In genomic region chr2:31962501-31963224, GRCm38 (mm10) we compare ENCODE assay signal across 8 mouse cellular contexts. TPM values are rescaled to one million over a fixed set of nuclear protein-coding genes. Genes with fewer than 3 reads are reported as not detected.
DNase-seq lines count a peak whose midpoint lies in the region; ATAC-seq and TF ChIP-seq lines count a peak whose summit lies in the region.

No protein-coding gene starts in this region.

- H3K4me3 ChIP-seq in heart, embryonic 16.5 days (ENCODE audit: low read length), result no peak overlapping the region
- 0 out of 2 replicates have a peak overlapping the region, but pooled peaks have one; percentile 13 for H3K4me3 ChIP-seq in forebrain, embryonic 10.5 days
- H3K4me3 ChIP-seq in kidney, adult 2 months (ENCODE audit: insufficient read depth, low read depth, low read length), result peak overlapping the region; percentile 37
- H3K4me3 ChIP-seq in neural tube, embryonic 12.5 days, result no peak overlapping the region

- no peak; the same call in 1 of the 2 replicates for TF ChIP-seq CTCF in kidney, adult 2 months (conservative IDR thresholded peaks at IDR 0.05; ENCODE audit: insufficient read depth, insufficient read length, low read depth, low read length)

- H3K4me2 ChIP-seq in heart, embryonic 16.5 days (ENCODE audit: low read depth, low read length), result no peak overlapping the region
- H3K4me2 ChIP-seq in neural tube, embryonic 12.5 days (replicated peaks), result peak overlapping the region; percentile 24; the same call in 1 of the 2 replicates

- peak overlapping the region; percentile 4; the same call in 1 of the 2 replicates for H3K27ac ChIP-seq in heart, embryonic 16.5 days (ENCODE audit: low read length)
- H3K27ac ChIP-seq in forebrain, embryonic 10.5 days, result peak overlapping the region; percentile 80
- peak overlapping the region; percentile 94 for H3K27ac ChIP-seq in kidney, adult 2 months (ENCODE audit: insufficient read depth, low read depth, low read length)
- peak overlapping the region; percentile 62 for H3K27ac ChIP-seq in neural tube, embryonic 12.5 days

- no peaks in the 10 kb centered on the region for H3K27me3 ChIP-seq in heart, embryonic 16.5 days (ENCODE audit: control insufficient read depth, insufficient read depth, low read length)
- no peaks in the 10 kb centered on the region for H3K27me3 ChIP-seq in forebrain, embryonic 10.5 days (ENCODE audit: poor library complexity, severe bottlenecking)
- H3K27me3 ChIP-seq in kidney, adult 2 months (replicated peaks; ENCODE audit: control insufficient read depth, insufficient read depth, low read length), result no peaks in the 10 kb centered on the region
- H3K27me3 ChIP-seq in neural tube, embryonic 12.5 days (replicated peaks), result no peaks in the 10 kb centered on the region

- ATAC-seq in heart, embryonic 16.5 days (replicated peaks; ENCODE audit: extremely low read depth, insufficient read depth, low FRiP score), result peak; percentile 34; the same call in 1 of the 2 replicates
- peak; percentile 93 for ATAC-seq in neural tube, embryonic 12.5 days (ENCODE audit: low FRiP score, low read depth)

- H3K9me3 ChIP-seq in heart, embryonic 16.5 days (replicated peaks; ENCODE audit: control insufficient read depth, low read length), result no peaks in the 10 kb centered on the region
- no peaks in the 10 kb centered on the region for H3K9me3 ChIP-seq in forebrain, embryonic 10.5 days
- H3K9me3 ChIP-seq in neural tube, embryonic 12.5 days, result no peaks in the 10 kb centered on the region

- no peaks in the 10 kb centered on the region for H3K36me3 ChIP-seq in heart, embryonic 16.5 days (ENCODE audit: control insufficient read depth, insufficient read depth)
- H3K36me3 ChIP-seq in forebrain, embryonic 10.5 days (replicated peaks), result peaks cover 91% of the 10 kb centered on the region
- no peaks in the 10 kb centered on the region for H3K36me3 ChIP-seq in kidney, adult 2 months (ENCODE audit: control insufficient read depth, insufficient read depth, low read length)
- H3K36me3 ChIP-seq in neural tube, embryonic 12.5 days, result peaks cover 4% of the 10 kb centered on the region; the same call in 1 of the 2 replicates

- H3K4me1 ChIP-seq in heart, embryonic 16.5 days (ENCODE audit: control insufficient read depth, insufficient read depth, low read length), result peaks cover 3% of the 10 kb centered on the region; the same call in 1 of the 2 replicates
- peaks cover 23% of the 10 kb centered on the region for H3K4me1 ChIP-seq in forebrain, embryonic 10.5 days
- peaks cover 39% of the 10 kb centered on the region for H3K4me1 ChIP-seq in kidney, adult 2 months (ENCODE audit: control insufficient read depth, insufficient read depth, low read length)
- H3K4me1 ChIP-seq in neural tube, embryonic 12.5 days, result peaks cover 22% of the 10 kb centered on the region

- intact Hi-C loops in heart, postnatal 25 days (cut with DNase I), result no loop called here
- intact Hi-C loops in left cerebral cortex, postnatal 36 days (cut with DNase I), result no loop called here

- H3K9ac ChIP-seq in heart, embryonic 16.5 days (ENCODE audit: low read length), result peak overlapping the region; percentile 1; the same call in 1 of the 2 replicates
- 0 out of 2 replicates have a peak overlapping the region, but pooled peaks have one; percentile 21 for H3K9ac ChIP-seq in neural tube, embryonic 12.5 days

- TF ChIP-seq POLR2A in kidney, adult 2 months (IDR thresholded peaks at IDR 0.05; ENCODE audit: low read depth, low read length), result no peak

- DNase-seq in heart, postnatal 25 days (ENCODE audit: low spot score), result no peak
- DNase-seq in forebrain, embryonic 10.5 days (ENCODE audit: extremely low spot score, low spot score), result no peak
- DNase-seq in kidney, adult 2 months, result peak; percentile 75
- DNase-seq in left cerebral cortex, postnatal 36 days (ENCODE audit: low spot score in 2 of 2), result peak; percentile 29 to 39
- no peak for DNase-seq in embryo, embryonic 10 days (ENCODE audit: low spot score)
- no peak for DNase-seq in adrenal gland, adult 18-20 months (ENCODE audit: low spot score in 2 of 2)

- 61% methylated on average over 8 of the region's 8 CpGs for WGBS in heart, embryonic 16.5 days
- WGBS in forebrain, embryonic 10.5 days, result 60% methylated on average over 8 of the region's 8 CpGs
- 26% methylated on average over 8 of the region's 8 CpGs for WGBS in kidney, adult 2 months
- WGBS in neural tube, embryonic 12.5 days, result 38% methylated on average over 8 of the region's 8 CpGs

RNA-seq across cellular contexts. Expression of gene Nup214, which starts 11.6 kb away (rescaled TPM):
- 51.6 and 54.1 TPM in 2 replicates for polyA plus RNA-seq in heart, embryonic 16.5 days (2015; fragmentation: Nextera tagmentation; extraction: Ambion mirVana)
- 10 to 100 TPM; 27.4 to 28.3 TPM for total RNA-seq in heart, postnatal 25 days (2021)
- 110 and 111 TPM in 2 replicates for polyA plus RNA-seq in forebrain, embryonic 10.5 days (2016; fragmentation: Nextera tagmentation; extraction: Ambion mirVana)
- 41.3 and 41.8 TPM in 2 replicates for polyA plus RNA-seq in kidney, adult 2 months (2012; rRNA removed)
- 10 to 100 TPM; 56.2 to 60.5 TPM for total RNA-seq in left cerebral cortex, postnatal 36 days (2021)
- polyA plus RNA-seq in neural tube, embryonic 12.5 days (2016; fragmentation: Nextera tagmentation; extraction: Ambion mirVana), result 63.7 and 74.6 TPM in 2 replicates
- total RNA-seq in adrenal gland, adult 18-20 months (2021), result 10 to 100 TPM; 43.0 to 62.5 TPM

RNA-seq across cellular contexts. Expression of gene Aif1l, which starts 12.7 kb away (rescaled TPM):
- polyA plus RNA-seq in heart, embryonic 16.5 days (2015; fragmentation: Nextera tagmentation; extraction: Ambion mirVana), result 50.7 and 55.4 TPM in 2 replicates
- total RNA-seq in heart, postnatal 25 days (2021), result 1 to 10 TPM; 6.1 to 6.6 TPM
- polyA plus RNA-seq in forebrain, embryonic 10.5 days (2016; fragmentation: Nextera tagmentation; extraction: Ambion mirVana), result 84.7 and 85.6 TPM in 2 replicates
- polyA plus RNA-seq in kidney, adult 2 months (2012; rRNA removed), result 152 and 177 TPM in 2 replicates
- total RNA-seq in left cerebral cortex, postnatal 36 days (2021), result 1 to 10 TPM; 5.3 to 5.9 TPM
- polyA plus RNA-seq in neural tube, embryonic 12.5 days (2016; fragmentation: Nextera tagmentation; extraction: Ambion mirVana), result 39.5 and 39.6 TPM in 2 replicates
- 10 to 100 TPM; 35.4 to 60.9 TPM for total RNA-seq in adrenal gland, adult 18-20 months (2021)

Comparison
In these comparisons a context has a peak if more than half of its experiments do, and no peak if none do; other contexts are left out.
1. H3K27ac ChIP-seq: peak in every context shown above with its lines; median percentile 94 in kidney, adult 2 months; 80 in forebrain, embryonic 10.5 days; 62 in neural tube, embryonic 12.5 days; 4 in heart, embryonic 16.5 days.
2. H3K4me3 ChIP-seq: peak in forebrain, embryonic 10.5 days (single experiment) and kidney, adult 2 months (single experiment); none in heart, embryonic 16.5 days (single experiment) and neural tube, embryonic 12.5 days (single experiment).
3. DNase-seq: peak in kidney, adult 2 months (single experiment) and left cerebral cortex, postnatal 36 days (2 of 2); none in heart, postnatal 25 days (single experiment), forebrain, embryonic 10.5 days (single experiment), embryo, embryonic 10 days (single experiment) and adrenal gland, adult 18-20 months (0 of 2).